Mouse (Mus musculus): ENCODE measurements around the gene Gm17402. TPM values are rescaled to one million over a fixed set of nuclear protein-coding genes. Genes with fewer than 3 reads are reported as not detected.

Gm17402 gene
- total and polyA plus RNA-seq, 3 experiments, result not detected

DNA sequence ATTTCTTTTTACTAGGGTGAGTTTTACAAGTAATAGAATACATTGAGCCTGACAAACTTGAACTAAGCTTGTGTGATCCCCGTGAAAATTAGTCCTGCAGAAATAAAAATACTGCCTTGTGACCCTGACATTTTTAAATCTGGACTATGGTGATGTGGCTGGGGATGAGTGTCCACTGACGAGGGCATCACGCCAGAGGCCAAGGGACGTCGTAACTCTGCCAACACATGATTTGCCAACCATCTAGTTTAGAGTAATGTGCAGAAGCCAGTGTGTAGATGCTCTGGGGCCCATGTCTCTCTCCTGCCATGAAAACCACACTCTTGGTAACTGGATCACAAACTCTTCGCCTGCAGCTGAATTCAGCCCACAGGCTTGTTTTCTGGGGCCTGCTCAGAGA is 7.5 kb downstream of the Gm17402 start:
- dilution Hi-C loops (cut with MboI; ENCODE audit: extremely low pct_ligation_motif_present, extremely low pct_unique_long_range_greater_than_20kb, low sequenced_read_pairs), result no loop called here
- no peaks in the 10 kb centered on the region for H3K79me2 ChIP-seq (replicated peaks; ENCODE audit: control insufficient read depth, extremely low read depth, insufficient read depth, poor library complexity, severe bottlenecking)
- H3K4me2 ChIP-seq (ENCODE audit: insufficient read depth, low read depth, poor library complexity, severe bottlenecking), result no peak overlapping the region
- in situ Hi-C loops (cut with MboI; ENCODE audit: low pct_ligation_motif_present, low pct_unique_long_range_greater_than_20kb, low sequenced_read_pairs), result no loop called here
- TF ChIP-seq SIN3A (IDR thresholded peaks at IDR 0.05; ENCODE audit: low read length) (no peak), ELF1 (IDR thresholded peaks at IDR 0.05; ENCODE audit: low read depth, low read length) (no peak), CHD1 (IDR thresholded peaks at IDR 0.05; ENCODE audit: low read depth, low read length) (no peak), RAD21 (IDR thresholded peaks at IDR 0.05; ENCODE audit: low read depth, low read length) (no peak)
- H3K4me3 ChIP-seq (replicated peaks in 1 of 3; ENCODE audit: low read depth in 2 of 3, low read length in 2 of 3, poor library complexity in 1 of 3), result no peak overlapping the region
- no peaks in the 10 kb centered on the region for H3K36me3 ChIP-seq (replicated peaks in 1 of 2; ENCODE audit: control insufficient read depth in 1 of 2, insufficient read depth in 1 of 2, low read length in 1 of 2)
- H3K4me1 ChIP-seq (ENCODE audit: control insufficient read depth in 1 of 2, insufficient read depth in 2 of 2), result no peaks in the 10 kb centered on the region
- H3K27ac ChIP-seq (ENCODE audit: insufficient read depth, low read depth), result no peak overlapping the region
- DNase-seq (ENCODE audit: extremely low read depth), result no peak
- H3K9ac ChIP-seq (ENCODE audit: insufficient read depth, low read depth), result no peak overlapping the region
- no peaks in the 10 kb centered on the region for H3K9me3 ChIP-seq (replicated peaks; ENCODE audit: low read length)
- no peaks in the 10 kb centered on the region for H3K27me3 ChIP-seq (replicated peaks)

DNA sequence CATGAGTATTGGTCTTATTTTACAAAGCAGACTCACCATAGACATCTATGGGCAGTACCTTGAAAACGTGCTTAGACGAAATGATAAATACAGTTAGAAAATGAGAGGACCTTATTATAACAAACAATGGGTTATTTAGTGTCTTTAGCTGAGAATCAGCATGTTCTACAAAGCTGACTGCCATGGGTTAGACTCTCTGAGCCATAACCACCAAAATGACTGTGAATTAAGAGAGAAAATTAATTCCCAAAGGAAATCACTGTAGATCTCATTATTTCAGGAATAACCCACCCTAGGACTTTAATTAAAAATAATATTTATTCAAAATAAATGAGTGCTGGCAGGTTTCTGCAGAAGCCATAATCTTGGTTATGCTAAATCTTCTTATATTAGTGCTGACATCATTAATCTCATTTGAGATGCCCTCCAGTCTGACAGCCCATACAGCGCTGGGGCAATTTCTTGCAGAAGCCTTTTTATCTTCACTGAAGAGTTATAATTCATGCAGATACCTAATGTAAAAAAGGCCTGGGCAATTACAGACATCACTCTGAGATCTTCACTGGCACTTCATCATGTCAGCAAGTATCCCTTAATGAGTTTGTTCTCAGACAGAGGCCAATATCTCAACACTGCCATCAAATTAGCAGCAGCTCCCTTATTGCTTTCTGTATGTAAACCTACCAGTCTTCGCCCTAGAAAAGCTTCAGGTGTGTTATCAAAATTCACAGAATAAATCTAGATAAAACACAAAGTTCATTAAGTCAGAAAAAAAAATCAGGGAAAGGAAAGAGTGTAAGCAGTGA is 8.7 kb downstream of the Gm17402 start:
- peaks cover 0 to 2% of the 10 kb centered on the region in 2 experiments for H3K36me3 ChIP-seq (replicated peaks in 1 of 2; ENCODE audit: control insufficient read depth in 1 of 2, insufficient read depth in 1 of 2, low read length in 1 of 2)
- no peak for DNase-seq (ENCODE audit: extremely low read depth)
- H3K4me1 ChIP-seq (ENCODE audit: control insufficient read depth in 1 of 2, insufficient read depth in 2 of 2), result no peaks in the 10 kb centered on the region
- no peaks in the 10 kb centered on the region for H3K9me3 ChIP-seq (replicated peaks; ENCODE audit: low read length)
- no peak overlapping the region for H3K4me3 ChIP-seq (replicated peaks in 1 of 3; ENCODE audit: low read depth in 2 of 3, low read length in 2 of 3, poor library complexity in 1 of 3)
- no peak overlapping the region for H3K9ac ChIP-seq (ENCODE audit: insufficient read depth, low read depth)
- TF ChIP-seq CTCF (conservative IDR thresholded peaks at IDR 0.05 in 1 of 2, IDR thresholded peaks at IDR 0.05 in 1 of 2; ENCODE audit: low read depth in 2 of 2, low read length in 2 of 2) (no peak), USF2 (conservative IDR thresholded peaks at IDR 0.05; ENCODE audit: low read depth, low read length) (no peak), NRF1 (IDR thresholded peaks at IDR 0.05; ENCODE audit: low read depth, low read length) (no peak), ZNF384 (IDR thresholded peaks at IDR 0.05; ENCODE audit: low read depth, low read length) (no peak), MAX (IDR thresholded peaks at IDR 0.05; ENCODE audit: low read length) (no peak), ZMIZ1 (IDR thresholded peaks at IDR 0.05; ENCODE audit: low read depth, low read length) (no peak), MYC (IDR thresholded peaks at IDR 0.05; ENCODE audit: low read depth, low read length) (no peak), JUND (conservative IDR thresholded peaks at IDR 0.05; ENCODE audit: low read depth, low read length) (no peak), MEF2A (IDR thresholded peaks at IDR 0.05; ENCODE audit: borderline replicate concordance, low read depth, low read length) (no peak), KAT2A (IDR thresholded peaks at IDR 0.05; ENCODE audit: insufficient replicate concordance, low read length) (no peak), IRF4 (IDR thresholded peaks at IDR 0.05; ENCODE audit: low read depth, low read length) (no peak), ZKSCAN1 (IDR thresholded peaks at IDR 0.05; ENCODE audit: borderline replicate concordance, low read depth, low read length) (no peak), EP300 (IDR thresholded peaks at IDR 0.05; ENCODE audit: low read length) (no peak), RCOR1 (conservative IDR thresholded peaks at IDR 0.05; ENCODE audit: low read depth, low read length) (no peak)
- H3K79me2 ChIP-seq (replicated peaks; ENCODE audit: control insufficient read depth, extremely low read depth, insufficient read depth, poor library complexity, severe bottlenecking), result no peaks in the 10 kb centered on the region
- dilution Hi-C loops (cut with MboI; ENCODE audit: extremely low pct_ligation_motif_present, extremely low pct_unique_long_range_greater_than_20kb, low sequenced_read_pairs) (no loop called here), in situ Hi-C loops (cut with MboI; ENCODE audit: low pct_ligation_motif_present, low pct_unique_long_range_greater_than_20kb, low sequenced_read_pairs) (no loop called here)
- no peak overlapping the region for H3K4me2 ChIP-seq (ENCODE audit: insufficient read depth, low read depth, poor library complexity, severe bottlenecking)
- no peak overlapping the region for H3K27ac ChIP-seq (ENCODE audit: insufficient read depth, low read depth)
- no peaks in the 10 kb centered on the region for H3K27me3 ChIP-seq (replicated peaks)
